Mouse (Mus musculus) right cerebral cortex, adult 18-20 months (tissue): ENCODE measurements around the gene Pecam1.
"Not testable (repeated sequence)": the region's sequence is repeated elsewhere in the genome, so short reads cannot be mapped to it uniquely, and the experiment has no call there.

Experiments used
- DNase-seq: peaks from one replicate; pipeline ENCODE4 v3.0.0; 2022; ENCODE audit warnings: mixed read lengths

Gene Pecam1

GRCm38 (mm10) chr11:106665328-106665727, 85.1 kb downstream of the Pecam1 start:
- DNase-seq: no peak

- no peak for DNase-seq
Measured at GRCm38 (mm10) chr11:106664691-106665090, 85.7 kb downstream of the Pecam1 start.

- DNase-seq: peak; percentile 53
Measured at GRCm38 (mm10) chr11:106663838-106664237, 86.6 kb downstream of the Pecam1 start.

GRCm38 (mm10) chr11:106662634-106663407, 87.6 kb downstream of the Pecam1 start:
- DNase-seq: no peak

DNA sequence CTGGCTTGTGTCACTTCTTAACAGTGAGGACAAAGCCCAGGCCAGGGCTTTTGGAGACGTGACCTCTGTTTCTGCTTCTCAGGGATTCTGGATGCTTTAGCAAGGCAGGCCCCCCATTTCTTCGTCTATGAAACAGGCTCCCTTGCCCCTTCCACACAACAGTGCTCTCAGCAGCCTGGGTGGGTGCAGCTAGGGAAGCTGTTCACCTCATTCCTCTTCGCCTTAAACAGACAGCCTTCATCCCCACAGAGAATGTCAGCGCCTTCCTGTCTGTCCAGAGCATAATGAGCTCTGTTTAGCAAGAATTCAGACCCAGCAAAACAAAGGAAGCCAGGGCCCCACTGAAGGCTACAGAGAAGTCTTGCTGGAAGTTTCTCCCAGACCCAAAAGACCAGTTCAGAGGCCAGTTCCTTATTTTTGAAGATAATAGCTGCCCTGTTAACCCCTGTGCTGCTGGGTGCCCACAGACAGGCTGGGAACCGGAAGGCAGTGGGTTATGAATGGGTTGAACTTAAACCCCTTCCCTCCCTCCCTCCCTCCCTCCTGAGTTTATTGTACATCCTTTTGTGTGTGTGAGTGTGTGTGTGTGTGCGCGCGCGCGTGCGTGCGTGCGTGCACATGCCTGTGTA, 89.9 kb downstream of the Pecam1 start:
- DNase-seq: no peak

DNA sequence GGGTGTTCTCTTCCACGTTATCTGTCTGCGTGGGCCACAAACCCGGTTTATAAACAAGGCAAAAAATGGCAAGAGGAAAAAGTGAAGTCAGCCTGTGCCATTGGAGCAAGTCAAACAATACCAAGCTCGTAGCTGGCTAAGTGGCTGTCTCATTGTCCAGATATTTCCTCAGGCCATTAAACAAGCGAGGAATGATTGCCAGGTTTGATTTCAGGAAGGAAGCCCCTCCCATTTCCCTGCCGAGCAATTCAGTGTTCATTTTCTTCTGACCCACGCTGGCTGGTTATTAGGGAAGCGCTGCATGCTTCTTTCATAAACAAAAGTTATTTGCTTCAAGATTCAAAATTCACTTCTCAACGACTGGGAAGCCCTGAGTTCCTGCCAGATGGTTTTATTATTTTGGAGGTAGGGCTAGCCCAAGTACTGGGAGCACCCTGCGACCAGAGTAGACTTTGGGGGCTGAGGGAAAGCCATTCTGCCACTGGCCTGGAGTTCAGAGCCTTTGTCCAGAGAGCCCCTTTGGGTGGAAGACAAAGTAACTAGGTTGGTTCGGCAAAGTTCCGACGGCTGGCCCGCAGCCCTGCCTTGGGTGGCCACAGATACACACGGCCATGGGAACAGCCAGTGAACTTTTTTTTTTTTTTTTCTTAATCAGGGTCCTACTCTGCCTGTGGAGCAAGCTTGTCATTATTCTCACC, 90.7 kb downstream of the Pecam1 start:
- no peak for DNase-seq

DNA sequence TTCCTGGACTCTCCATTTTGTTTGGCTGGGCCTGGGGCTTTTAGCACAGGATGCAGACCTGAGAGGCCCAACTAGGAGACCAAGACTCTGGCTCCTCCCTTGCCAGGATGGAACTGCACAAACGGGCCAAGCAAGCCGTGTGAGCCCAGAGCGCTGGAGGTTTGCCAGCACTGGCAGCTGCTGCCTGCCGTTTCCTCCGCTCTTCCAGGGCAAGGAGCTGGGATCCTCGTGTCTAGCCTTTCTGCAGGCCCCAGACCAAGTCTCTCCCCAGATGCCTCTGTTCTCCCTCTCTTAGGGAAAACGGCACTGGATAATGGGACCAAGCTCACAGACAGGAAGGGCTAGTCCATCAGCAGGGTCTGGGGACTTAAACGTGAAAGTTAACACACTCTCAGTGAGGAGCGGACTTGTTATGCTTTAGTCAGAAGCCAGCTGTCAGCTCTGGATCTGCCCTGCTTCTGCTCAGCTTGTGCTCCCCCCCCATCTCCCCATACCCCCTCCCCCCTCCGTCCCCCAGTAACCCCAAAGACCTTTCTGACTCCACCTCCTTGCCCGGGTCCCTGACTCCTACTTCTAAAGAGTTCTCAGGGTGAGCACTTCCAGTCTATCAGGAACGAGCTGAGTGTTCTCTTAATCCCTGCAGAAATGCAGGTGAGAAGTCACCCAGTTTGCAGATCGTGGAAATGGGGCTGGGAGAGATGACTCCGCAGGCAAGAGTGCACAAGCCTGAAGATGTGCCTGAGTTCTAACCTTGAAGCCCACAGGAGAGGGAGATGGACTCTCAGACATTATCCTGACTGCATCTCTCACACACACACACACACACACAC, 92.2 kb downstream of the Pecam1 start:
- DNase-seq: peak; percentile 80

DNA sequence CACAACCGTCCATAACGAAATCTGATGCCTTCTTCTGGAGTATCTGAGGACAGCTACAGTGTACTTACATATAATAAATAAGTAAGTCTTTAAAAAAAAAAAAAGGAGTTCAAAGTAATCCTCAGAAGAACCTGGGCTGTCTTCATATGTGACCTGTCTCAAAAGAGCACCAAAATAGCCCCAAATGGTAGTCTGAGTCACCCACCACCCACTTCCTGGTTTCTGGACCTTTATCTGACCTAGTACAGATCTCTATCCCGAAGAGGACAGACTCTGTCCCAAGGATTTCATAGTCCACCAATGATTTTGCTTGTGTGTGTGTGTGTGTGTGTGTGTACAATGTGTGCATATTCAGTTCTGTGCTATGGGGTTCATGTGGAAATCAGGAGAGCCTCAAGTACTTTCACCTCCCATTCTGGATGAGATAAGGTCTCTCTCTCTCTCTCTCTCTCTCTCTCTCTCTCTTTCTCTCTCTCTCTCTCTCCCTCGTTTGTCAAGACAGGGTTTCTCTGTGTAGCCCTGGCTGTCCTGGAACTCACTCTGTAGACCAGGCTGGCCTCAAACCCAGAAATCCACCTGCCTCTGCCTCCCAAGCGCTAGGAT, 93.4 kb downstream of the Pecam1 start:
- DNase-seq: not testable (repeated sequence)

DNA sequence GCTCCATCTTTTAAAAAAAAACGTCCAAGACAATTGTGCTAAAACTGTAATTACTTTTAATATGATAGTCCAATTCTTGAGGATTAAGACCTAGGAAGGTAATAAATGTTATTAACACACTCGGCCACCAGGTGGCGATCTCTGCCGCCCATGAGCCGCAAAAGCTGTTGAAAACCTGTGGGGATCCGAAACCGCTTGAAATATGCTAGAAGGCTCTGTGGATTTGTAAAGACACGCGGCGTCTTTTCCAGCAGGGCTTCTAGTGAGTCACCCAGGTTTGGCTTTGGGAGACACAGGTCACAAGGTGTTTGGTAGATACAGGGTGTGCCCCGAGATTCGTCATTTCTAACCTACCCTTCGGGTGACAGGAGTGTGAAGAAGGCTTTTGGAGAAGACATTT, 102.1 kb downstream of the Pecam1 start:
- peak; percentile 66 for DNase-seq

GRCm38 (mm10) chr11:106642966-106643637, 107.3 kb downstream of the Pecam1 start:
- no peak for DNase-seq

DNA sequence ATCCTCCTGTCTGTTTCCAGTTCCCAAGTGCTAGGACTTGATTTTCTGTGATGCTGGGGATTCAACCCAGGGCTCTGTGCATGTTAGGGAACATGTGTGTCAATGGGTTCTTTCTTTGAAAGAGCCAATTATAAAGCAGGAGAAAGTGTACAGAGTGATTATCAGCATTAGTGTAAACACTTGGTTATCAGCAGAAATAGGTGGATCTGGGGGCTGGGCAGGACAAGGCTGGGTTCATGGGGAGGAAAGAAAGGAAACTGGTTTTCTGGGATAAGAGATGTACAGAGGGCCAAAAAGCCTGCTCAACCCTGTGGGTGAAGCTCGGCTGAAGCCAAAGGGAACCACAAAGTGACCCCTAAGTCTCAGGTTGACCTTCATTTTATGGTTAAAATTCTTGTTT, 108.8 kb downstream of the Pecam1 start:
- no peak for DNase-seq

- no peak for DNase-seq
Measured at GRCm38 (mm10) chr11:106640059-106640458, 110.4 kb downstream of the Pecam1 start.

- no peak for DNase-seq
Measured at GRCm38 (mm10) chr11:106639356-106639692, 111.1 kb downstream of the Pecam1 start.

GRCm38 (mm10) chr11:106638551-106639355, 111.7 kb downstream of the Pecam1 start:
- DNase-seq: no peak

DNA sequence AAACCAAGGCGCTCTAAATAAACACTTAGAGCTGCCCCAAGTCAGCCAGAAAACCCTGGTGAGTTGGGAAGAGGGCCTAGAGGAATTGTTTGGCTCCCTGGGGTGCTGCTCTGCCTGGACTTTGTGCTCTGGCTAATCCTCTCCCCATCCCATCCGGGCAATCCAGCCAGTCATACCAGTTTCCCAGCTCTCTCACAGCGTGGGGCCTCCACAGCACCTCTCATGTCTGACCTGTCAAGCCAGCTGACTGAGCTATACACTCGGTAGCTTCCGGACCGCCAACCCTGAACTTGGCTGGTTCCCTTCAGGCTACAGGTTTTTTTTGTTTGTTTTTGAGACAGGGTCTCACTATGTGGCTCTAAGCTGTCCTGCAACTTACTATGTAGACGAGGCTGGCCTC, 112.7 kb downstream of the Pecam1 start:
- DNase-seq: no peak

DNA sequence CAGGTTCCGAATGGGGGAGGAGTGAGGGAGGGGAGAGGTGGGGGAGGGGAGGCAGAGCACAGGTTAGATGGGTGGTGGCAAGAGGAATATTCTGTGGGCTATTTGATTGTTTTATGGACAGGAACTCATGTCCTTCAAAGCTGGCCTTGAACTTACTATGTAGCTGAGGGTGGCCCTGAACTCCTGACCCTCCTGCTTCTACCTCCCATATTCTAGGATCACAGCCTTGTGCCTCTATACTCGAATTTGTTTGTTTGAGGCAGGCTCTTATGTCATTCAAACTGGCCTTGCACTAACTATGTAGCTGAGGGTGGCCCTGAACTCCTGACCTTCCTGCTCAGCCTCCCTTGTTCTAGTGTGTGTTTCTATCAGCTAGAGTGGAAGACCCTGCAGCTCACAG, 114.5 kb downstream of the Pecam1 start:
- DNase-seq: no peak

DNA sequence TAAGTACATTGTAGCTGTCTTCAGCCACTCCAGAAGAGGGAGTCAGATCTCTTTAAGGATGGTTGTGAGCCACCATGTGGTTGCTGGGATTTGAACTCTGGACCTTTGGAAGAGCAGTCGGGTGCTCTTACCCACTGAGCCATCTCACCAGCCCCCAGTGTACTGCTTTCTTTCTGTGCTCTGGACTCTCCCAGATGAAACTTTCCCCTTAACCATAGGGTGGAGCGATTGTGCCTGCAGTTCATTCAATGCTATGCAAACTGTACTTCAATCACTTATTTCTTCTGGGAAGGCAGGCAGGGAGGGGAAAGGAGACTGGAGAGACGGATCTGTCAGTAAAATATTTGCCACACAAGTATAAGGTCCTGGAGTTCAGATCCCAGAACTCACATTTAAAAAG, 116.3 kb downstream of the Pecam1 start:
- DNase-seq: not testable (repeated sequence)

- no peak for DNase-seq
Measured at GRCm38 (mm10) chr11:106633456-106633855, 117.0 kb downstream of the Pecam1 start.

GRCm38 (mm10) chr11:106627692-106628091, 122.7 kb downstream of the Pecam1 start:
- peak; percentile 71 for DNase-seq

DNA sequence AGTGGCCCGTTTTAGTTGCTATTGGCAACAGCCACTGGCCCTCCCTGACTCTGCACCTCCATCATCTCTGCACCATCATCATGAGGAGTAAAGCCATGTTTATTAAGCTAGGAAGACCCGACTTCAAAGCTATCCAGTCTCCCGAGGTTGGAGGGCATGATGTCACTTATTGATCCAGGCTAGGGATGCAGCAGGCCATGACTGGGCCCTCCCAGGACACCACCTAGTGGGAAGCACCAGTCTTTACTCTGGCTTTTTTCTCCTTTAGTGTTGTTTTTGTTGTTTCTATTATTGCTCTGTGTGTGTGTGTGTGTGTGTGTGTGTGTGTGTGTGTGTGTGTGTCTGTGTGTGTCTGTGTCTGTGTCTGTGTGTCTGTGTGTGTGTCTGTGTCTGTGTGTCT, 124.9 kb downstream of the Pecam1 start:
- DNase-seq: no peak

- DNase-seq: no peak
Measured at GRCm38 (mm10) chr11:106623629-106624028, 126.8 kb downstream of the Pecam1 start.
